Mouse (Mus musculus): ENCODE measurements around the gene Chmp2b.

- TF ChIP-seq POLR2A (IDR thresholded peaks at IDR 0.05; ENCODE audit: control insufficient read depth, low read depth, low read length) (no peak), CTCF (IDR thresholded peaks at IDR 0.05; ENCODE audit: control insufficient read depth, insufficient read depth, insufficient replicate concordance, low read depth, low read length) (no peak)
Observed at GRCm38 (mm10) chr16:65554267-65554666, 8.3 kb downstream of the Chmp2b start.

Data from testis, adult 2 months (tissue).